Mouse (Mus musculus) E14TG2a.4 (cell line): ENCODE measurements around the gene Sgo1.
A peak's percentile ranks its signal among the peaks of the same experiment; 100 is the strongest.
"Not testable (repeated sequence)": the region's sequence is repeated elsewhere in the genome, so short reads cannot be mapped to it uniquely, and the experiment has no call there.

Experiments
- H3K27me3 ChIP-seq: 2 replicates; pipeline ENCODE4 v1.6.1; 2014; ENCODE audit warnings: low read length, control low read depth; ENCODE audit not compliant: insufficient read depth
- H3K36me3 ChIP-seq: 2 replicates; pipeline ENCODE4 v1.6.1; 2014; ENCODE audit warnings: low read length, control low read depth; ENCODE audit not compliant: insufficient read depth
- H3K4me1 ChIP-seq: replicated peaks from 2 replicates; pipeline ENCODE4 v1.6.1; 2014; ENCODE audit warnings: low read depth, low read length, control low read depth
- H3K4me3 ChIP-seq: replicated peaks from 2 replicates; pipeline ENCODE4 v1.5.1; 2014; ENCODE audit warnings: mild to moderate bottlenecking, low read length
- H3K9me3 ChIP-seq: 2 replicates; pipeline ENCODE4 v1.6.1; 2014; ENCODE audit warnings: low read length, control low read depth
- CTCF ChIP-seq: conservative IDR thresholded peaks from 2 replicates; pipeline ENCODE4 v1.5.1; 2014; ENCODE audit warnings: low read length
- NANOG ChIP-seq: IDR thresholded peaks from 2 replicates; pipeline ENCODE4 v1.6.1; 2014; ENCODE audit warnings: borderline replicate concordance, low read length, mixed read lengths
- POU5F1 ChIP-seq: IDR thresholded peaks from 2 replicates; pipeline ENCODE4 v1.6.1; 2014; ENCODE audit warnings: low read length, borderline replicate concordance

Gene Sgo1

DNA sequence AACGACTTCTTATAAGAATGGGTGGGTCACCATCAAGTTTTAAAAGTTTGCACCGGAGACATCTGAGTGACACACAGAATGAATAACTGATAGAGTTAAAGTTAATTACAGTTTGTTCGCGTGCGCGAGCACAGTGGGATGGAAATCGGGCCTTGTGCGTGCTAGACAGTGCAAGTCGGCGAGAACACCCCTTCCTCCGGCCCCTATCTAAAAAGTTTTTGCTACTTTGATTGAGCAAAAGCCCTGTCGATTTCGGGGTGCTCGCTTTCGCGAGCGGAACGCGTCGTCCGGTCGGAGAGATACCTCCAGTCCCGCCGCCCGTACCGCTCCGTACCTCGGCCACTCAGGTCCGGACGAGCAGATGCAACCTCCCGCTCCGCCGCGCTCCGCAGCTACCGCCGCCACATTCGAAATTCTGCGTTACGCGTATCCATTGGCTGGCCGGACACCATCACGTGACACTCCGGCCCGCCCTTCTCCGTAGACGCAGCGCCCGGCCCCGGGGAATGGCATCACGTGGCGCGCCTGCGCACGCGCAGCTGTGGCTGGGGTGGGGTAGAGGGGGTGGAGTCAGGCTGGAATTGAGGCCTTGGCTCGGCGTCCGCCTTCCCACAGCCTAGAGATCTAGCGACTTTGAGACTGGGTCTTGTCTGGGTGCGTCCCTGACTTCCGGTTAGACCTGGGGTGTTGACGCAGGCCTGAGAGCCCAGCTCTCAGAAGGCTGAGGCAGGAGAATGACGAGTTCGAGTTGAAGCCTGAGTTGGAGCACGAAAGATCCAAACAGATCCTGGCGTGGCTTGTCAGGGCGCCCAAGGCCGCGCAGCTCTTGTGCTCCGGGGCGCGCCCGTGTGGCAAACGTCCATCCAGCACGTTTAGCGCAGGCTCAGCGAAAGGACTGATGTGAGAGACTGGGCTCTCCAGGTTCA lies at the start of gene Sgo1:
Gene Sgo1 (minus strand): TSS at position 457 of the 926 bp plus-strand sequence.
- Histone ChIP-seq H3K27me3 (no peaks in the 10 kb centered on the region), H3K4me3 (peak within 1 kb of the TSS; percentile 86), H3K9me3 (no peaks in the 10 kb centered on the region), H3K4me1 (peaks cover 42% of the 10 kb centered on the region), H3K36me3 (peaks cover 34% of the 10 kb centered on the region)
- TF ChIP-seq NANOG = no peak
- TF ChIP-seq POU5F1 = no peak
- no peak for TF ChIP-seq CTCF

DNA sequence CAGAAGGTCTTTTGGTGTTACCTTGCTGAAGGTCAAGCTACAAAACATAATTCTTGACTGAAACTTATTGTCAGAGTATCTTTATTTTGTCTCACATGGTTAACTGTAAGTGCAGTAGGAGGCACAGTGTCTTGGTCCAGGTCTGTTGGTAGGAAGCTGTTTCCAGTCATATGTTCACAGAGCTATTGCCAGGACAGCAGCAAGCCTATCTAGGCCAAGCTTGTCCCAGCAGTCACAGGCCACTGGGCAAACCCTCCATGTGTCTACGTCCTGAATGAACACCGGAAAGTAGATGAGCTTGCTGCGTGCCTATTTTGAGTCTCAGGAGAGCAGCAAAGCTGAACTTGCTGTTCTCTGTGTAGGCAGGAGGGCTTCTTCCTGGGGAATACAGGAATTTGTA lies 29.8 kb upstream of the Sgo1 start:
- not testable (repeated sequence) for H3K27me3 ChIP-seq, H3K9me3 ChIP-seq, H3K36me3 ChIP-seq, H3K4me3 ChIP-seq, H3K4me1 ChIP-seq

DNA sequence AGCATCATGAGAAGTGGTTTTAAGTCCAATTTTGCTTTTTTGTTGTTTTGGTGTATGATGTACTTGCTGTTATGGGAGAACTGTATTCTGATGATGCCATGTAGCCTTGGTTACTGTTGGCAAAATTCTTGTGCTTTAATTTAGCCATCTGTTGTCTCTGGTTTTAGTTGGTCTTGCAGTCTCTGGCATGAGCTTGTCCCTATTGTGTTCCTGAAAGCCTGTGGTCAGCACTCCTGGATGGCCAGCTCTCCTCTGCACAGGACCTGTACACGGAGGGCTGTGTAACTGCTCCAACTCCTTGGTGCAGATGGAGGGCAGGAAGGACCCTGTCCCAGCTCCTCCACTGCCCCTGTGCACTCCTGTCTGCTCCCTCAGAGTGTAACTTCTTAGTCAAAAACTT lies 29.3 kb upstream of the Sgo1 start:
- no peak for TF ChIP-seq CTCF
- no peak for TF ChIP-seq POU5F1
- no peak for TF ChIP-seq NANOG
- no peaks in the 10 kb centered on the region for H3K9me3 ChIP-seq
- no peaks in the 10 kb centered on the region for H3K27me3 ChIP-seq

DNA sequence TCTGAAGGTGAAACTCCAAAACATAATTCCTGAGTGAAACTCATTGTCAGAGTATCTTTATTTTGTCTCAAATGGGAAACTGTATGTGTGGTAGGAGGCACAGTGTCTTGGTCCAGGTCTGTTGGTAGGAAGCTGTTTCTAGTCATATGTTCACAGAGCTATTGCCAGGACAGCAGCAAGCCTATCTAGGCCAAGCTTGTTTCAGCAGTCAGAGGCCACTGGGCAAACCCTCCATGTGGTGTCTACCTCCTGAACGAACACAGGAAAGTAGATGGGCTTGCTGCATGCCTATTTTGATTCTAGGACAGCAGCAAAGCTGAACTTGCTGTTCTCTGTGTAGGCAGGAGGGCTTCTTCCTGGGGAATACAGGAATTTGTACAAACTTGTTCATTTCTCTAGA lies 26.0 kb upstream of the Sgo1 start:
- H3K4me1 ChIP-seq, H3K4me3 ChIP-seq, H3K9me3 ChIP-seq, H3K36me3 ChIP-seq, H3K27me3 ChIP-seq: not testable (repeated sequence)

More for the DNA sequence above, 29.3 kb upstream of the Sgo1 start:
- H3K4me3 ChIP-seq = no peak overlapping the region
- no peaks in the 10 kb centered on the region for H3K36me3 ChIP-seq
- H3K4me1 ChIP-seq = no peaks in the 10 kb centered on the region

DNA sequence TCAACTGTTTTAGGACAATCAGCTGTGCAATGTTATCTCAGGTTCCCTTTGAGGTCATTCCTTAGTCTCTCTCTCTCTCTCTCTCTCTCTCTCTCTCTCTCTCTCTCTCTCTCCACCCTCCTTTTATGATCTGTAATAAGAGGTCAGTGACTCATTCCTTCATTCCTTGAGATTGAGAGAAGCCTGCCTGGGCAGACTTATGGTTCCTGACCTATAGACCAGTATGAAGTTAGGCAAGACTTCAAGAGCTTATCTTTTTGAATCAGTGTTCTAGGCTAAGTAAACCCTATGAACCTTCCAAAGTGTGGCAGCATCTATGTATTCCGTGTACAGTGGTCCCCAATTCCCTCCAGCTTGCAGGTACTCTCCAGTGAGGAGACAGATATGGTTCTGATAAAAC lies 25.3 kb upstream of the Sgo1 start:
- Histone ChIP-seq H3K4me1 (no peaks in the 10 kb centered on the region), H3K27me3 (no peaks in the 10 kb centered on the region), H3K36me3 (no peaks in the 10 kb centered on the region), H3K4me3 (no peak overlapping the region), H3K9me3 (no peaks in the 10 kb centered on the region)
- no peak for TF ChIP-seq POU5F1
- TF ChIP-seq NANOG = no peak
- TF ChIP-seq CTCF = no peak

DNA sequence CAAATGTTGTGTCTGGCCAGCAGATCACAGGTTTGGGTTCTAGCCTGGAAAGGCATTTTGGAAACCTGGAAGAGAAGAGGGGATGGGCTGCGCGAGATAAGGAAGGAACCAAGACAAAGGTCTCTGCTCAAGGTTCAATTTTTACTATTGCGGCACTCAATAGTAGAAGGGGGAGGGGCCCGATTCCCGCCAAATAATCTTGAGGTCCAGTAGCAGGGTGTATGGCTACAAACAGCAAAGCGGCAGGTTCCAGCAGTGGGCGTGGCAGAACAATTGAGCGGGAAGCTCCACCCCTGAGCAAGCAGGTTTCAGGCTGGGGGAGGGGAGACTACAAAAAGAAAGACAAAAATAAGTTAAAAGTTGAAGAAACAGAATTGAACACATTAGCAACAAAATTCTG lies 8.4 kb upstream of the Sgo1 start:
- H3K9me3 ChIP-seq, H3K4me3 ChIP-seq, H3K27me3 ChIP-seq: not testable (repeated sequence)

DNA sequence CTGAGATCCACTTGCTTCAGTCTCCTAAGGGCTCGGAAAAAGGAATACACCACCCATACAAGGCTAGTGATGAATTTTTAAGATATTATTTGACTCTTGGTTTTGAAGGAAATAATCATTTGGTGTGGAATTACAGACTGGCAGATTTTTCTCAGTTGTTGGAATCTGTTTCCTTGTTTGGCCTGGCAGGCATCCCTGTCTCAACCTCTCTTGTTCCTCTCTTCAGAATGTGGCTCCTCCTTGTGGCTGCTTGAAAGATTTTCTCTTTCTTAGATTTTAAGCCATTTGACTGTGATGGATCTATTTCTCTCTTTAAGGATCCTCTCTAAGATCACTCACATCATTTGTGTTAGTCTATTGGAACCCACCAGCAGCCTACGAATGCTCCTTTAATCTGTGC lies 4.9 kb upstream of the Sgo1 start:
- Histone ChIP-seq H3K4me3 (no peak overlapping the region), H3K9me3 (no peaks in the 10 kb centered on the region), H3K36me3 (no peaks in the 10 kb centered on the region), H3K27me3 (no peaks in the 10 kb centered on the region), H3K4me1 (peaks cover 9% of the 10 kb centered on the region)
- TF ChIP-seq NANOG (no peak), CTCF (peak; percentile 48)

More for the DNA sequence above, 8.4 kb upstream of the Sgo1 start:
- not testable (repeated sequence) for H3K4me1 ChIP-seq, H3K36me3 ChIP-seq

DNA sequence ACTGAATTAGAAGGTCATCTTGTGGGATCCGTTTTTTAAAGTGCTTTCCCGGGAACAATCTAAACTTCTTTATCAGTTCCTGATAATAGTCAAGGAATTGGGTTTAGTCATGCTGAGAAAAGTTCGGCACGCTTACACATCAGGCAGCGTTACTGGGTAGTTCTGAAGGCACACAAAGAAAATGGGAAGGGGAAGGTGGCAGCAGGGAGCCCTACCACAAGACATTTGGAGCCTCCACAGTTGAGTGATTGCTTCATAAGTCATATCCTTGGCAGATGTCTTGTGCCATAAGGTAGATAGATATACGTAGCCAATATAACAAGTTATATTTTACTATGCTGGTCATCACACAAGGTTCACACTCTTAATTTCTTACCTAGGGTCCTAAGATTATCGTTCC lies 813 bp upstream of the Sgo1 start:
- TF ChIP-seq NANOG = no peak
- no peak for TF ChIP-seq CTCF
- no peak for TF ChIP-seq POU5F1
- Histone ChIP-seq H3K36me3 (peaks cover 26% of the 10 kb centered on the region), H3K27me3 (no peaks in the 10 kb centered on the region), H3K4me1 (peaks cover 34% of the 10 kb centered on the region), H3K9me3 (no peaks in the 10 kb centered on the region), H3K4me3 (peak overlapping the region; percentile 86)

DNA sequence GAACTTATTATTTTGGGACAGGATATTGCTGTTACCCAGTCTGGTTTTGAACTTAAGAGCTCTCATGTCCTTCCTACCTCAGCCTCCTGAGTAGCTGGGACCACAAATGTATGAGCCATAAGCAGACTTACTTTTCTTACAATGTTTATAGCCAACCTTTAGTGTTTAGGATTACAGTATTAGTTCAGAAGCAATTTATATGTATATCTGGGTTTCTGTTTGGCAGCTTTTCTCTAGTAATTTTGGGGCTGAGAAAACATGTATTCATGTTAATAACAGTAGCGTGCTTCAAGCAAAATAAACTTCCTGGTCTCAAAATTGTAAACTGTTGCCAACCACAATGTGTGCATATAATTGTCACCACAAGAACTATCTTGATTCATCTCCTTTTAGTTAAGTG lies 812 bp downstream of the Sgo1 start:
- TF ChIP-seq NANOG (no peak), CTCF (no peak), POU5F1 (no peak)
- Histone ChIP-seq H3K36me3 (peaks cover 42% of the 10 kb centered on the region), H3K4me1 (peaks cover 47% of the 10 kb centered on the region), H3K4me3 (peak overlapping the region; percentile 86), H3K9me3 (no peaks in the 10 kb centered on the region), H3K27me3 (no peaks in the 10 kb centered on the region)
